Mouse (Mus musculus) midbrain, embryonic 15.5 days (tissue): ENCODE results near the gene Ror1. TPM values are rescaled to one million over a fixed set of nuclear protein-coding genes. Genes with fewer than 3 reads are reported as not detected.

Experiments
- ATAC-seq: fragments of 200-750 bp; cut with Nextera tagmentation; replicated peaks from 2 replicates; pipeline ENCODE4 v1.8.0; 2017; ENCODE audit warnings: moderate TSS enrichment
- H3K27ac ChIP-seq: fragments of 300-500 bp; sonication (generic); 2 replicates; pipeline ENCODE4 v1.5.1; 2015; ENCODE audit warnings: mild to moderate bottlenecking, inconsistent platforms
- H3K27me3 ChIP-seq: fragments of 300-500 bp; sonication (generic); replicated peaks from 2 replicates; pipeline ENCODE4 v1.6.1; 2015; ENCODE audit warnings: inconsistent platforms
- H3K36me3 ChIP-seq: fragments of 300-500 bp; sonication (generic); replicated peaks from 2 replicates; pipeline ENCODE4 v1.6.1; 2015; ENCODE audit warnings: inconsistent platforms
- H3K4me1 ChIP-seq: fragments of 300-500 bp; sonication (generic); 2 replicates; pipeline ENCODE4 v1.6.1; 2015; ENCODE audit warnings: inconsistent platforms
- H3K4me2 ChIP-seq: fragments of 300-500 bp; sonication (generic); 2 replicates; pipeline ENCODE4 v1.6.1; 2015; ENCODE audit warnings: inconsistent platforms, mild to moderate bottlenecking, moderate library complexity
- H3K4me3 ChIP-seq: fragments of 300-500 bp; sonication (generic); 2 replicates; pipeline ENCODE4 v1.5.1; 2015; ENCODE audit warnings: mild to moderate bottlenecking, inconsistent platforms
- H3K9ac ChIP-seq: fragments of 300-500 bp; sonication (generic); 2 replicates; pipeline ENCODE4 v1.6.1; 2015; ENCODE audit warnings: mild to moderate bottlenecking, inconsistent platforms
- H3K9me3 ChIP-seq: fragments of 300-500 bp; sonication (generic); 2 replicates; pipeline ENCODE4 v1.6.1; 2016; ENCODE audit warnings: inconsistent platforms
- WGBS: fragments of 180-500 bp; shearing (Covaris S2); methylation state at CpG from one replicate; pipeline ENCODE4 v1.1.7; 2015; ENCODE audit warnings: mixed read lengths; 5-methylcytosine and 5-hydroxymethylcytosine counted together
- polyA plus RNA-seq: library from polyadenylated mRNA; unstranded; fragments of >200 nt; fragmentation: Nextera tagmentation; extraction: Ambion mirVana; gene quantifications from 2 replicates; pipeline ENCODE4 v1.2.1, GENCODE M21; 2015

Gene Ror1
- polyA plus RNA-seq, 1 experiment from 2014 or later, result 1.1 TPM

DNA sequence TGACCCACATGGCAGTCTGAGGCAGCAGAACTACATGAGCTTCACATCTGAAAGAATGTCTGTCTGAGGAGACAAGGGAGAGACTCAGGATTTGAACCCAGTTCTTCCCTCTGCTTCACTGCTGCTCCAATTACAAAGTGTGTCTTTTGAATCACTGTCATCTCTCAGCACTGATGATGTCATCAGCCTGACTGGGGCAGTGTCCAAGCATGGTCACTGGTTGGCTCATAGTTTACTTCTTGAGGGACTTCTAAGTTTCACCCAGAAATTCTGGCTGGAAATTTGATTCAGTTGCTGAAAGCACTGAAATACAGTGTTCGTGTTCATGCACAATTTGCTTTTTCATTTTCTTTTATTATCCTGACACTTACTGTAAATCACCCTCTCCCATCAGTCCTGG is 219.5 kb downstream of the Ror1 start:
- Histone ChIP-seq H3K4me3 (no peak overlapping the region), H3K4me1 (no peaks in the 10 kb centered on the region), H3K36me3 (no peaks in the 10 kb centered on the region), H3K9ac (no peak overlapping the region), H3K4me2 (no peak overlapping the region), H3K27ac (no peak overlapping the region), H3K27me3 (no peaks in the 10 kb centered on the region), H3K9me3 (no peaks in the 10 kb centered on the region)
- 84% methylated on average over 1 of the region's 1 CpGs for WGBS
- no peak for ATAC-seq

DNA sequence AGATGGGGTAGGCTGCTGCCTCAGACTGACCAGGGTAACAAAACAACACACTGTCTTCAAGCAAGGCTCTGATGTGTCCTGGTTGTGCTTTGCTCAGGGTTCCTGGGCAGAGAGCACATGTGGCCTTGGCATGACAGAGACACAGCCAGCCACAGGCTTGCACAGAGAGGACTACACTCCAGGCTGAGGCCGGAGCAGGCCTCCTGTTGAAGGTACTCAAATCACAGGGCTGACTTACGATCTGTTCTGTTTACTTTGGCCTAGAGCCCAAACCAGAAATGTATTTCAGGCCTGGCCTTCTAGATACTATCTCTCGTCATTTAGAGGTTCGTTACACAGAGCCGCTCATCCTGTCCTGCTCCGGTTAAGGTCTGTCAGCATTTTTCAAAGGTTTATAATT is 226.2 kb downstream of the Ror1 start:
- Histone ChIP-seq H3K9me3 (no peaks in the 10 kb centered on the region), H3K27me3 (no peaks in the 10 kb centered on the region), H3K9ac (no peak overlapping the region), H3K4me2 (no peak overlapping the region), H3K36me3 (no peaks in the 10 kb centered on the region), H3K4me3 (no peak overlapping the region), H3K4me1 (no peaks in the 10 kb centered on the region), H3K27ac (no peak overlapping the region)
- no peak for ATAC-seq
- 81% methylated on average over 6 of the region's 6 CpGs for WGBS

DNA sequence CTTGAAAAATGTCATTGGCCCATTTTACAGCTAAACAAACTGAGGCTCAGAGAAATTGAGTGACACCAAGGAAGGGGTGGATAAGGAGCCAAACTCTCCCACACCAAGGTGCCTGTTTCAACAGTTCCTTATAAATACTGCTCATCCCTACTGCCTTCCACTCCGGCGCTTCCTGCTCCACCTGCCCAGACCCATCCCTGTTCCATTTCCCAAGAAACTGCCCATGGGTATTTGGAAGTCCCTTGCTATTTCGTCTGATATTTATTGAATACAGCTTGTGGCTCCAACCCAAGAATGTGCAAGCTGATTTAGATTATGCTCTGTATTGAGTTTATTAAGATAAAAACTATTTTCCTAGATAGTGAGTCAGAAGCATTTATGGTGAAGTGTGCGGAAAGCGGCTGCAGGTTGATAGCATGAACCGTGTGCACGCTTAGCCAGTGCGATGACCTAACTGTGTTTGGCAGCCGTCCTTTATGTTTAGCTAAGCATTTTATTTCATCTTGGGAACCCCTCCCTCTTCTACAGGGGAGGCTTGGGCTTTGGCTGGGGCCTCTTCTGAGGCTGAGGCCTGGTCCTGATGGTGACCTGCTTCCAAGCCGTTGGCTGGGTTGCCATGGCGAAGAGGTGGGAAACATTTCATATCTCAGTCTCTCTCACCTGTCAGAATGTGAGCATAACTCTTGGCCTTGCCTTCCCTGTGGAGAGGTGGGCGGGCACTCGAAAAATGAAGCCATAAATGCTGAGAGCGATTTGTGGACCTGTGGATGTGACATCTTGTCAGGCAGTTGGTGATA is 229.3 kb downstream of the Ror1 start:
- no peaks in the 10 kb centered on the region for H3K4me1 ChIP-seq
- no peak overlapping the region for H3K27ac ChIP-seq
- H3K27me3 ChIP-seq, result no peaks in the 10 kb centered on the region
- H3K4me2 ChIP-seq, result no peak overlapping the region
- no peaks in the 10 kb centered on the region for H3K9me3 ChIP-seq
- no peaks in the 10 kb centered on the region for H3K36me3 ChIP-seq
- 86% methylated on average over 14 of the region's 14 CpGs for WGBS
- H3K4me3 ChIP-seq, result no peak overlapping the region
- H3K9ac ChIP-seq, result no peak overlapping the region
- no peak for ATAC-seq

DNA sequence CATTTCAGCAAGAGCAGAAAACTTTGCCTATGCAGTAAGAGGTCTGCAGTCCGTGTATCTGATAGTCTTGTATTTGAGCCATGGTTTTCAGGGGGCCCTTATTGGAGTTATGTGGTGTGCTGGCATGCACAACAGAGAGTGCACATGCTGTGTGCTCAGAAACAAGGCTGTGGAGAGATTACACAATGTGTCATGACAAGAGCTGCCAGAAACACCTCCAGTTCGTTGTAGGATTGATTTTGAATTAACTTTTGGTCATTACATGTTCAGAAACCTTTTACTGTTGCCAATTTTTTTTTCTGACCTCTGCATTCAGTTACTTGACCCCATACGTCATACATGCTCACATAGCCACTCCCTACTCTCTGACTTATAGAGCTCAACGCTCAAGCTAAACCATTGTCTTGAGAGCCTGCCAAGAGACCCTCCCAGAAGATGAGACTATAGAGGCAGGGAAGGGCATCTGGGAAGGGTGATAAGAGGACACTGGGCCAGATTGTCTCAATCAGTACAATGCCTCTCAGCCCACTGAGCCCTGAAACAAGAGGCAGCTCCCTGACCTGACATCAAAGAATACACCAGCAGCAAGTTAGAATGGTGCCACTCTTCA is 232.9 kb downstream of the Ror1 start:
- Histone ChIP-seq H3K4me2 (no peak overlapping the region), H3K27ac (no peak overlapping the region), H3K9ac (no peak overlapping the region), H3K27me3 (no peaks in the 10 kb centered on the region), H3K4me3 (no peak overlapping the region), H3K4me1 (no peaks in the 10 kb centered on the region), H3K36me3 (no peaks in the 10 kb centered on the region), H3K9me3 (no peaks in the 10 kb centered on the region)
- ATAC-seq, result no peak
- WGBS, result 48% methylated on average over 4 of the region's 4 CpGs

DNA sequence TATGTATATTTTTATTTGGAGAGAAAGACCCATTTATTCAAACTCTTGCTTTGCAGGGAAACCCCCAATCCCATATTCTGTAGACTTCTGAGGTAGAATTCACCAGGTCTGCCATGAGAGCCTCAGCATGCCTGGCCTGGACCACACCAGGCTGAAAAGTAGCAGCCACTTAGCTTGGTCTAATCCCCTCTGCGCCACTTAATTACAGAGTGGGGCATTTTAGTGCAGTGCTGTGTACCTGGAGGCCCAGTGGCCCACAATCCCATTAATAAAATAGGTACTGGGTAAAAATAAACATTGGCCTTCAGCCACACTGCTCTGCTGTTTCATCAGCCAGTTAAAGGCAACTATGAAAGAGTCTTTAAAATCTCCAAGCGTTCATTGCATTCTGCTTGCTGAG is 239.6 kb downstream of the Ror1 start:
- Histone ChIP-seq H3K27me3 (peaks cover 5% of the 10 kb centered on the region), H3K9me3 (no peaks in the 10 kb centered on the region), H3K4me2 (no peak overlapping the region), H3K27ac (no peak overlapping the region), H3K36me3 (no peaks in the 10 kb centered on the region), H3K4me3 (no peak overlapping the region), H3K4me1 (no peaks in the 10 kb centered on the region), H3K9ac (no peak overlapping the region)
- WGBS, result 33% methylated on average over 2 of the region's 2 CpGs
- no peak for ATAC-seq

DNA sequence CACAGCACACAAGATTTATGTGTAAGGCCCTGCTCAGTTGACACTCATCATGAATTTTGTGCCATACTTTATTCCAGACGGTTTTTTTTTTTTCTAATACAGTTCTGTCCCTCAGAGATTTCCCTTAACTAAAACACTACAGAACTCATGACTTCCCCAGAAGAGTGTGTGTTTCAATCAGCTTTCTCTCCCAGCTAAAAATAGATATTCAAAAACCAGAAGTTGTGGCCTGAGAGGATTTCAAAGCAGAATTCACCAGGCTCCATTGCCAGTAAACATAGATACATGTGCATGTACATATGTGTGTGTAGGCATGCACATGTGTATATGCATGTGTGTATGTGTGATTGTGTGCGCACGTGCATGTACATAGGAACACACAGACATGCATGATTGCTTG is 252.2 kb downstream of the Ror1 start:
- Histone ChIP-seq H3K36me3 (no peaks in the 10 kb centered on the region), H3K27ac (no peak overlapping the region), H3K27me3 (no peaks in the 10 kb centered on the region), H3K4me3 (no peak overlapping the region), H3K9ac (no peak overlapping the region), H3K4me2 (no peak overlapping the region), H3K9me3 (0 out of 2 replicates have a peak, but pooled peaks cover 3% of the 10 kb centered on the region), H3K4me1 (no peaks in the 10 kb centered on the region)
- no peak for ATAC-seq
- 85% methylated on average over 3 of the region's 3 CpGs for WGBS

DNA sequence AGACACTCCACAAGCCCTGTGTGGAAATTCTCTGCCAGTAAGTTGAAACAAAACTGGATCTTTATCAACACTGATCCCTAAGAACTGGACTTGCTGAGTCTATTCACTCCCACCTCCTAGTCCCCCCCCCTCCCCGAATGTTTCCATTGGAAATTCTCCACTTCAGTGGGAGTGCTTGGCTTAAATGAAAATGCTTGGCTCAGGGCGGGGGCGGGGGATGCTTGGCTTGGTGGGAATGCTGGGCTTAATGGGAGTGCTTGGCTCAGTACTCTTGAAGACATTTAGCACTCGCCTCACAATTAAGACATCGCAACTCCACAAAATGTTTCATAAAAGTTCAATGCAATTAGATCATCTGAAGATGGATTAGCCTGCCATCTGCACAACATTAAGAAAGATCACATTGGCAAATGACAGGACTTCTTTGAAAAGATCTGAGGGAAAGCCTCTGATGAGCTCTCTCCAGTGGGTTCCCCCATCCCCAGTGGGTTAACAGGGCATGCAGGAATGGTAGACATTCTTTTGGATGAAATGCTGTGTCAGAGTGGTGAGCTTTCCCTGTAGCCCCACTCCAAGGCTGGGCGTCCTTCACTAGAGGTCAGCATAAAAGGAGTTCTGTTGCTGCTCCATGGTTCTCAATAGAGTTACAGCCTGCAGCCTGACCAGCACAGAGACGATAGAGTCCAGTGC is 254.7 kb downstream of the Ror1 start:
- Histone ChIP-seq H3K4me1 (no peaks in the 10 kb centered on the region), H3K4me2 (no peak overlapping the region), H3K36me3 (no peaks in the 10 kb centered on the region), H3K4me3 (no peak overlapping the region), H3K9ac (no peak overlapping the region), H3K9me3 (0 out of 2 replicates have a peak, but pooled peaks cover 3% of the 10 kb centered on the region), H3K27me3 (no peaks in the 10 kb centered on the region), H3K27ac (no peak overlapping the region)
- ATAC-seq, result no peak
- 87% methylated on average over 7 of the region's 7 CpGs for WGBS

DNA sequence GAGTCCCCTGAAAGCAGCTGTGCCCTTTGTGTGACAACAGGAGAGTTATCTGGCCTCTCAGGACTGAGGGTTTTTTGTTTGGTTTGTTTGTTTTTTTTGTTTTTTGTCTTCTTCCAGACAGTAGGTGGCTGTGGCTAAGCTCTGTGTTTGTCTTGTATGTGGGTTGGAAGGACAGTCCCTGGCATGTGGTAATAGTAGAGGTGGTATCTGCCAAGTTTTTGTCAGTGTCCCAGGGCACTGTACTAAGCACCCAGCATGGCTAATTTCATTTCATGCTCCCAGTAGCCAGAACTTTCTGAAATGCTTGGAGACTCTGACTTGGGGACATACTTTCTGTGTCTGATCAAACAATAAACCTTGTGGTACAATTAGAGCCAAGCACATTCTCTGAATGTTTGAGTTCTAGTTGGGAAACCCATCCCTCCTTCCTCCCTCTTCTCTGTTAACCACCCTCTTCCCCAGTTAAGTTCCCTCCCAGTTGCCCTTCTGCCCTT is 256.3 kb downstream of the Ror1 start:
- no peak overlapping the region for H3K4me2 ChIP-seq
- no peak for ATAC-seq
- no peak overlapping the region for H3K4me3 ChIP-seq

DNA sequence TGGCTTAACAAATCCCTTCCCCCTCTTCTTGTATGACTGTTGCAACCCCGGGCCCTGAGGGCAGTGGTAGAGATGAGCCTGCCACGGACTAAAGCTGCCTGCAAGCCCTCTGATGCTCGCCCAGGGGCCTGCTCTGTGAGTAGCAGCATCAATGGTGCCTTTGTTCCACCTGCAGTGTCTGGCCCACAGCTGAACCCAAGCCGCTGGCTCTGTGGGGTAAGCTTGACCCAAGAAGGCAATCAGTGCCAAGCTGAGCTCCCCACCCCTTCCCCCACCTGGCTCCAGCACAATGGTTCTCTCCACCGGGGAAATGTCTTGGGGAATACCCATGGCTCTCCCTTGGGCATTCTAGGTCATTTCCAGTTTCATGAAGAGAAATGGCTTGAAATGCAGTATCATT is 260.0 kb downstream of the Ror1 start:
- H3K4me1 ChIP-seq, result no peaks in the 10 kb centered on the region
- no peak for ATAC-seq
- no peak overlapping the region for H3K27ac ChIP-seq
- 0 out of 2 replicates have a peak, but pooled peaks cover 3% of the 10 kb centered on the region for H3K9me3 ChIP-seq
- WGBS, result 54% methylated on average over 5 of the region's 5 CpGs
- no peak overlapping the region for H3K9ac ChIP-seq
- no peaks in the 10 kb centered on the region for H3K27me3 ChIP-seq
- H3K36me3 ChIP-seq, result no peaks in the 10 kb centered on the region
- no peak overlapping the region for H3K4me2 ChIP-seq
- no peak overlapping the region for H3K4me3 ChIP-seq

More for the DNA sequence above, 256.3 kb downstream of the Ror1 start:
- Histone ChIP-seq H3K9ac (no peak overlapping the region), H3K27ac (no peak overlapping the region), H3K4me1 (no peaks in the 10 kb centered on the region), H3K27me3 (no peaks in the 10 kb centered on the region), H3K36me3 (no peaks in the 10 kb centered on the region), H3K9me3 (0 out of 2 replicates have a peak, but pooled peaks cover 3% of the 10 kb centered on the region)

DNA sequence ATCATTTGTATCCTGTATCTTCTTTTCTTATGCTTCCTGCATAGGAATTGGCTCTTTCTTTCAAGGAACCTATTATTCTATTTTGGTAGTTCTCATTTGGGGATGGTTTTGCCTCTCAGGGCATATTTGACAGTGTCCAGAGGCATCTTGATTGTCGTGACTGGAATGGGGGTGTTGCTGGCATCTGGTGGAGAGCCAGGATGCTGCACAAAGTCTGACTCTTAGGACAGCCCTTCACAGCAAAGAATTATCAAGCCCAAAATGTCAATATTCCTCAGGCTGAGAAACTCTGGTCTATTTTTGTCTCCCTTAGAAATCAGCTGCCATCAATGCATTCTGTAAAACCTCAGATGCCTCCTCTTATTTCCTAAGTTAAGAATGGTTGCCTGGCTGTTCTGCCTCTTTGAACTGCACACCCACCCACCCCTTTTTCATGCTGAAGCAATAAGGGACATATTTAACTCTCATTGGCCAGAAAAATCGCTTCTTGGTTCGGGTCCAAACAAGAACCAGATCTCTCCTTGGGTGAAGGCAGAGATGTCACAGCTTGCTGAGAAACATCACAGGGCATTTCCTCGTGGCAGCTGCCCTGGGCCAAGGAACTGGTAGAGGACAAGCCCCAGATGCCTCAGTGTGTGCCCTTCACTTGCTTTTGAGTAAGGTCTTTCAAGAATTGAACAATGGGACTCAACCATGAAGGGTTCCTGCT is 262.4 kb downstream of the Ror1 start:
- H3K27ac ChIP-seq, result no peak overlapping the region
- H3K9me3 ChIP-seq, result no peaks in the 10 kb centered on the region
- ATAC-seq, result no peak
- H3K36me3 ChIP-seq, result no peaks in the 10 kb centered on the region
- WGBS, result 84% methylated on average over 4 of the region's 4 CpGs
- H3K9ac ChIP-seq, result no peak overlapping the region
- H3K27me3 ChIP-seq, result no peaks in the 10 kb centered on the region
- H3K4me1 ChIP-seq, result no peaks in the 10 kb centered on the region
- H3K4me2 ChIP-seq, result no peak overlapping the region
- no peak overlapping the region for H3K4me3 ChIP-seq

DNA sequence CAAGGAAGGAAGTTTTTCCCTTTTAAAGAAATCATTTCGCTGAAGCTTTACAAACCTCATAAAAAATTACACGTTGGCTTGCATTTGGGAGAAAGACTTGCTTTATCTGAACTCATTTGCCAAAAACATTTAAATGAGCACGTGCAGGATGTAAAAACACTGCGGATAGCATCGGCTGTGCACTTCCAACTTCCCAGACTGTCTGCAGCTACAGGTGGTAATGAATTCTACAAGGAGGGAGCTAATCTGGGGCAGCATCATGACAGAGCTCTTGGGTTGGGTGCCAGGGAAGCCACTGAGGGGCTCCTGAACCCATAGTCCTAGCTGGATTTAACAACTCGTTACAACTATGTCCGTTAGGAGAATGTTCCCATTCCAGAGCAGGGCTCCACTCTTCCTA is 268.1 kb downstream of the Ror1 start:
- H3K27me3 ChIP-seq, result no peaks in the 10 kb centered on the region
- no peak overlapping the region for H3K9ac ChIP-seq
- H3K27ac ChIP-seq, result no peak overlapping the region
- no peak overlapping the region for H3K4me2 ChIP-seq
- no peak for ATAC-seq
- no peak overlapping the region for H3K4me3 ChIP-seq
- no peaks in the 10 kb centered on the region for H3K9me3 ChIP-seq
- 94% methylated on average over 7 of the region's 7 CpGs for WGBS
- no peaks in the 10 kb centered on the region for H3K36me3 ChIP-seq
- H3K4me1 ChIP-seq, result no peaks in the 10 kb centered on the region

DNA sequence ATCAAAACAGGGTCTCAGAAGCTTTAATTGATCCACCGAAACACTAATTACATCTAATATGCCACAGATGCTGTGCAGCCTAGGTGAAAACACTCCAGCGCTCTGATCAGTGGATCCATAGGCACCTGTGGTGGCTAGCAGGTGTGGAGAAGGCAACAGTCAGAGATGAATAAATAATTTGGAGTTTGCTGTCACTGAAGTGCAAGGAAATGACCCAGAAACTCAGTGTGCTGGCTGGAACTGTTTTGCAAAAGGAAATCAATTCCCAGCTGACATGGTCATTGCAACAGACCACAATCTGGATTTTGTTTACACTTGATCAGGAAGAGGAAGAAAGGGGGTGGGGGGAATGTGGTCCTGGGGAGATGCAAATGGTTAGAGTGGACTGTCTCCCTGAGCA is 273.1 kb downstream of the Ror1 start:
- WGBS, result 94% methylated on average over 2 of the region's 2 CpGs
- Histone ChIP-seq H3K9me3 (no peaks in the 10 kb centered on the region), H3K36me3 (no peaks in the 10 kb centered on the region), H3K4me2 (no peak overlapping the region), H3K4me3 (no peak overlapping the region), H3K27me3 (no peaks in the 10 kb centered on the region), H3K4me1 (no peaks in the 10 kb centered on the region), H3K9ac (no peak overlapping the region), H3K27ac (no peak overlapping the region)
- ATAC-seq, result no peak
